Mouse (Mus musculus) adrenal gland, postnatal 10 days (tissue): ENCODE results near the gene Ncor2. TPM values are rescaled to one million over a fixed set of nuclear protein-coding genes. Genes with fewer than 3 reads are reported as not detected.

Source experiments
- DNase-seq: peaks from one replicate; pipeline ENCODE4 v3.0.0; 2021; ENCODE audit warnings: mixed read lengths
- total RNA-seq, 2 experiments: library from RNA; stranded (reverse); gene quantifications; 2 replicates each; pipeline ENCODE4 v1.2.3; 2021

The Ncor2 gene
- total RNA-seq, 2 experiments from 2014 or later = 125 to 153 TPM

DNA sequence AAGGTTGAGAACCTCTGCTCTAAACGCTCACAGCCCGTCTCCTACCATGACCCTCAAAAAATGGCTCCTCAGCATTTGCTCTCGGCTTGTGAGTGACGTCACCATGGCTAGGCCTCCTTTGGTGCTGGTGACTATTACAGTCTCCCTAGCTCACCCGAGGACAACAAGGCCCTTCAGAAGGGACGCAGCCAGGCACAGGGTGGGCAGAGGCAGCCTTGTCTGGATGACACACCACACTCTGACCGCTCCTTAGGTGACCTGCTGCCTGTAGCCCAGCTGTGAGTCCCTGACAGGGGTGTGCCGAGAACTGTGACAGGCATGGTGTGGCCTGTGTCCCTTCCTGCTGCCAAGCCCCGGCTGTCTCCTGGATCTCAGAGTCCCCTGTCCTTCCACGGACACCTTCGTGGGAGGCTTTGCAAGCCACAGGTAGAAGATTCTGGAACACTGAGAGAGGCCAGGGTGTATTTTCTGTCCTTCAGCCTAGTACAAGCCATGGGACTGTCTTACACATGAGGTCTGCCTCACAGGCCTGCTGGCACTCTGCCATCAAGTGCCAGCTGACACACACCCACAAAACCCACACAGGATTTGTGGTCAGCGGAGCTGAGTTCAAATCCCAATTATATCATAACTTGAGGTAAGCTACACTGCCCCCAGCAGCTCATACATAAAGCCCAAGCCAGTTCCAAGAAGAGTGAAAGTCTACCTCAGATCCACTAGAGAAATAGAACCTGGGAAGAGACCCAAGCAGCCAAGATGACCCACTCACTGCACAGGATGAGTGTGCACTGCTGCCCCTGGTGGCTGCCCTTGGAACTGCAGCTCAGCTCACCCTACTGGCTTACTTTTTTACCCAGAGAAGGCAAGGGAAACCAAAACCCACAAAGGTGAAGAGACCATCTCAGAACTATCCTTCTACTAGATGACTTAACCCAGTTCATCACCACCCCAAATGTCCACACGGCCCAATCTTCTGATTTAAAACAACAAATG lies 112.2 kb downstream of the Ncor2 start:
- DNase-seq = peak; percentile 93

DNA sequence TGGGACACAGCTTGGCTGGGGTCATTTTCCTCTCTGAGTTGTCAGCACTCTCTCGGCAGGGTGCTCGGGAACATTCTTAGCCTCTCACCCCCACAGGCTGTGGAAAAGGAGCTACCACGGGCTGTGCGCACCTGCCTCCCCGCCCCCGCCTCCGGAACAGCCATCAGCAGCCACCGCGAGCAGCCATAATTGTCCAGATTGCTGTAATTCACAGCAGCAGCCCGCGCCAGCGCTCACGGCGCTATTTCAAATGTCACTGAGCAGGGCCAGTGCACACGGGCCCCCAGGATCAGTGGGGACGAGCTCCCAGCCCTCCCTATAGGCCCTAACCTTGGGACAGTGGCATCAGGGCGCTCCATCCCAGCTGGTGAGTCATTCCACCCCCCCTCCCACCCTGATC lies 116.0 kb downstream of the Ncor2 start:
- peak; percentile 41 for DNase-seq

DNA sequence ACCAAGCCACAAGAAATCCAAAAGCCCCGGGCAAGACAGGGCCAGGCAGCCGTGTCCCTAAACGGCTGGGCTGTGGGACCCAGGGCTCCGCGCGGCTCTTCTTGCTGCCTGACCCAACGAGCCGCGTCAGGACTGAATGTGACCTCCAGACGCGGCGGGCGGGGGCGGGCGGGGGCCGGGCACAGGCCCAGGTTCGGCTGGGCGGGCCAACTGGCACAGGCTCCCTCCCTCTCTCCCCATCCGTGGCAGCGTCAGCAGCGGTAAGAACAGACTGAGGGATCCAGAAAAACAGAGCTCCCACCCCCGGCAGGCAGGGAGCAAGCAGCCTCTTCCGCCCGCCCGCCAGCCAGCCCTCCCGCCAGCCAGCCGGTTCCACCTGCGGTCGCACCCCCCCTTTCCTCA lies 120.8 kb downstream of the Ncor2 start:
- DNase-seq = peak; percentile 92

DNA sequence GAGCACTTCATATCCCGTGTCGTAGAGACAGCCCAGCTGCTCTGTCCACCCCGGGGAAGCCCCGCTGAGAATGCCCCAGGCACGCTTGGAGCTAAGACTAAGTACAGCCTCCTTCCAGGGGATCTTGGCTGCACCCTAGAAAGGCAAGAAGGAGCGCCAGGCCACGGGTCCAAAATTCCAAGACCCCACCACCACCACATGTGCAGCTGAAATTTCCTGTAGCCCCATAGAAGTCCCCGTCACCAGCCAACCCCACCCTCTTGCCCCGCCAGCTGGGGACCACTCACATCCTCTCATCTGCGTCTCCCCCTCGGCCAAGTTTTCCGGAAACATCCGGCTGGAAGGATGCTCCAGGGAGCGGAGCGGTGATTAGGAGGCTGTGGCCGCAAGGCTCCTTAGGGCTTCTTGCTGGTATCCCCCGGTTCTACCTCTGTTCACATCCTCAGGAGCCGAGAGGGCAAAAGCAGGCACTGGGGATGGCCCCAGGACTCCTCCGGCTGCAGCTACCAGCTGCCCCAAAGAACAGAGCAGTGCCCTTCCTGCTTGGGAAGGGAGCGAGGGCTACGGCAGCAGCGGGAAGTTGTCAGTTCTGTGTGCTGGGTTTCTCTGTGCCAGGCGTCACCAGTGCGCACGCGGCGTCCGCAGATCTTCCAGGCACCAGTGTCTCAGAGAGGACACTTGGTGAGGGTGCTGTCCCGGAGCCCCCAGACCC lies 121.3 kb downstream of the Ncor2 start:
- DNase-seq = peak; percentile 44

DNA sequence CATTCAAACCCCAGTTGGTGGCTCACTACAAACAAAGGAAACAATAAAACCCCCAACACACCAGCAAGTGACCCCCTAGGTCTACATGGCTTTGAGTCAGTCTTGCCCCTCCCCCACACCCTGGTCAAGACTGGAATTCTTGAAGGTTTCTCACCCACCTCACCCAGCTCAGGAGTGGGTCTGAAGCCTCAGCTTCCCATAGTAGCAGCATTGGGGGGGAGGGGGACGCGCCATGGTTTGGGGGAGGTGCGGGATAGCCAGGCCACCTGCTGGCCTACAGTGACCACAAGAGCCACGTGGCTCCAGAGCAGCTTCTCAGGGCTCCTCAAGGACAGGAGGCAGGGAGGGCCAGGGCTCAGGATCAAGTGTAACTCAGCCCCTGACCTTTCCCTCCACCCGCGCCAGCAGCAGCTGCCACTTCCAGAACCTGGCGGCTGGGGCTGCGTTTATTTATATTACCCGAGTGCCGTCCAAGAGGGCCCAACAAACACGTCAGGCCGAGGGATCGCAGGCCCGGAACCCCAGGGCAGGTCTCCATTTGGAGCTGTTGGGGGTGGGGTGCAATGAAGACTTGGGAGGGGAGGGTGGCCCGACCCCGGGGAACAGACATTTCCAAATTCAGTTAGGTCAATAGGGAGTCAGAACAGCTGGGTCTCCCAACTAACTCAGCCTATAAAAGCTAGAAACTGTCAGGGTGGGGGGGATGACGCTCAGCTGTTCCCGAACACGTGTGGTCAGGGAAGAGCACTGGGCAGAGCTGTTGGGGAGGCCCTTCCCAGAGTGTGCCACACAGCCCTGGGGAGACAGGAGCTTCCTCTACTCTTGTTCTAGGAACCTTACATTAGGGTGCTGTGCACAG lies 122.1 kb downstream of the Ncor2 start:
- peak; percentile 83 for DNase-seq

DNA sequence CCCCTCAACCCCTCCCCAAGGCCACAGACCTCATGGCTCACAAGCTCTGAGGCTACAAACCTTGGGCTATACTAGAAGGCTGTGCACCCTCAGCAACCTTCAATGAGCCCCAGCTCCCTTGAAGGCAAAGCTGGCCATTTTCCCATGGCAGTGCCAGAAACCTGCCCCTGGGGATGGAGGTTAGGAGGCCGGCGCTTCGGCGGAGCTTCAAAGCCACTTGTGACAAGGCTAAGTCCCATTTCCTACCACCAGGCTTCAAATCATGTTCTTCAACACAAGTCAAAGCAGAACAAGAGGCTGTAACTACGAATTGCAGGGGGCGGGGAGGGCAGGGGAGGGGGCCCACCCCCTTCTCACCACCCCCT lies 122.7 kb downstream of the Ncor2 start:
- peak; percentile 86 for DNase-seq

DNA sequence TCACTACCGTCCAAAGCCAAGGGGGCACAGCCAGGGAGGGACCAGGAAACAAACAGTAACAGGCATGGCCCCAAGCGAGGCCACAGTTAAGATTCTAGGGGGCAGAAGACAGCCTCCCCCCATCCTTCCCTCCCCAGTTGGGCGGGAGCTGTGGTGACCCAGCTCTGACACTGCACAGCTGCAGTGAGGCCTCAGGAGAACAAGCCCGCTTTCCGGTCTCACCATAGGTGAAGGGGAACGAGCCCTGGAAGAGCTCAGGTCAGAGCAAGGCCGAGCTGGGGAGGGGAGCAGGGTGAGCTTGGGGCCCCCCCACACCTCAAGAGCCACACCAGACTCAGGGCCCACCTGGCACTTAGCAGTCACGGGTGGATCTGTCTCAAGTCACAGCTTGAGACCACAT lies 123.1 kb downstream of the Ncor2 start:
- DNase-seq = no peak

DNA sequence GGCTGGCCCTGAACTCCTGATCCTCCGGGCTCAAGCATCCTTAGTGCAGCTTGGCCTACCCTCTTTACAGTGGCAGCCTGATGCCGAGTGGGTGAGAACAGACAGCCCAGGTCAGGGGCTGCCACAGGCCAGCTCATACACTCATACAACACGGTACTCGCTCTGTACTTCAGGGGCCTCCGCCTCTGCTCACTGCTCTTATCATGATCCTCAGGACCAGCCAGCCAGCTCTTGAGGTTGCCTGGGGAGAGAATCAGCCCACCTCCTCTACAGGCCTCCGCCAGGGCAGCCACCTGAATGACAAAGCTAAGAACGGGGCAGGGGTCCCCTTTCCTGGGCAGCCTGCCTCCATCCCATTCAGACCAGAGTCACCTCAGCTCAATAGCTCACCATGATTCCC lies 125.4 kb downstream of the Ncor2 start:
- no peak for DNase-seq

DNA sequence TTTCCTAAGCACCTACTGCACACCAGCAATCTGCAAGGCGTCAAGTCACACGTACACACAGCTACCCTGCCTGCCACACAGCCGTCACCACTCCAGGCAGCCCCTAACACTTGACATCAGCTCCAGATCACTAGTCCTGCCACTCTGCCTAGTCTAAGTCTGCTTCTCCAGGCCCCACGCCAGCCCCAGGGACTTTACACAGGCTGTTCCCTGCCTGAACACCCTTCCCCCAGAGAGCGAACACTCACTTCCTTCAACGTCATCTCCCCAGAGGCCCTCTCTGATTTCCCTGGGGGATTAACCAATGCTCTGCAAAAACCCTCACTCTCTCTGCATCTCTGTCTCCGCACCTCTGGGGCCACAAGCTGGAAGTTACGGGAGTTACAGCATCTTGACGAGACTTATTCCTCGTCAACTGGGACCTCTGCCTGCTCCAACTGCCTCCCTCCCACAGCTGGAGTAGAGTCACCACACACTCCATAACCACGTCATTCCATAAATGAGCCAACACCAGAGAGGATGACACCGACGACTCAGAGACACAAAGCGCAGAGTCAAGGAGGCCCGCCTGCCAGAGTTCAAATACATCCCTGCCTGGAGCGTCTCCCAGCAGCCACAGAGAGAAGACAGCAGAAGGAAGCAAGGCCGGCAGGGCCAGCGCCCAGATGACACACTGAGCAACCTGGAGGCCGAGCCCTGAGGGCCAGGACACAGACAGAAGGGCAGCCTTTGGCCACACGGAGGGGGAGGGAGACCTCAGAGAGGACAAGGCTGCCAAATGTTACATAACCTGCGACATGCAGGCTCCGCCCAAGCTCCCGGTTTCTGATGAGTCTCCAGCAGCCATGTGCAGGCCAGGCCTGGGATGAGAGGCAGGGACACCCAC lies 126.2 kb downstream of the Ncor2 start:
- DNase-seq = peak; percentile 82

DNA sequence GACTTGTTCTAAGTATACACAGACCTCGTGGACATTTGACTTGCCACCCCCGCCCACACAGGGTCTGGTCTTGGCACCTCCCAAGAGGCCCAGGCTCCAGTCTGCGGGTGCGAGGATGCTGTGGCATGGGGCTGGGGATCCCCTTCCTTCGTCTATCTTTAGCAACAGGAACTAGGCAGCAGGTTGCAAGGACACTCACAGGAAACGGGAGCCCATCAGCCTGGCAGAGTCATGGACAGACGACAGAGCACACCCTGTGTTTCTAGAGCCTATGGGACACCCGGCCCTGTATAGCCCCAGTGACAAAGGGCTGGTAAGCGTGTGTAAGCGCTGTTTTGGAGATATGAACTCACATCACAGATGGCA lies 126.8 kb downstream of the Ncor2 start:
- DNase-seq = no peak

DNA sequence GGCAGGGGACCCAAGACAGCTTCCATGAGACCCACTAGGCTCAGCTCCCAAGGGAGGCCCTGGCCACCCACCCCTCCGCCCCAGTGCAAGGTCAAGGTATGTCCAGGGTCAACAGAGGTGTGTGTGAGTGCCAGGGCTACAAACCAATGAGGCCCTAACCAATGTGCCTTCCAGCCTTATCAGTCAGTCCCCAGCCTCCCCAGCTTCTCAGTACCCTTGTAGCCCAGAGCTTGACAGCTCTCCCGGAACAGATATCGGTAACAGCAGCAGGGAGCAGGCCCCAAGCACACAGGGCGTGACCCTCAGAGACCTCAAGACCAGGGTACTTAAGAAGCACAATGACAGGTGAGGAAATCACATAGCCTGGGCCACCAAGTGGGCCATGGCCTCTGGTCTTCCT lies 129.5 kb downstream of the Ncor2 start:
- no peak for DNase-seq

DNA sequence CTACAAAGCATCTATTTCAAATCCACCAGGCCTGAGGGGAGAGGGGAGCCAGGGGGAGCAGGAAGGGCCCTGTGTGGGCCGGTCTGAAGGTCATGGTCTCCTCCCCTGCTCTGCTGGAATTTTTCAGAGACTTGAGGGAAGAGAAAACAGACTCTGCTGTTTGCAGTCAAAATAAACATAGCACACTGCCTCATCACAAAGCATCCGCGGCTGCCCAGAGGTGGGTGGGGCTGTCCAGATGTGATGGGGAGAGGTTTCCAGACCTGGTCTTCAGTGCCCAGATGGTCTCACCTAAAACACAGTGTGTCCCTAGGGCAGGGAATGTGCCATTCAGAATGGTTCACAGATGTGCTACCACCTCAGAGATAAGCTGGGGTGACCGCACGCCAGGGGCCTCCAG lies 132.6 kb downstream of the Ncor2 start:
- DNase-seq = no peak

DNA sequence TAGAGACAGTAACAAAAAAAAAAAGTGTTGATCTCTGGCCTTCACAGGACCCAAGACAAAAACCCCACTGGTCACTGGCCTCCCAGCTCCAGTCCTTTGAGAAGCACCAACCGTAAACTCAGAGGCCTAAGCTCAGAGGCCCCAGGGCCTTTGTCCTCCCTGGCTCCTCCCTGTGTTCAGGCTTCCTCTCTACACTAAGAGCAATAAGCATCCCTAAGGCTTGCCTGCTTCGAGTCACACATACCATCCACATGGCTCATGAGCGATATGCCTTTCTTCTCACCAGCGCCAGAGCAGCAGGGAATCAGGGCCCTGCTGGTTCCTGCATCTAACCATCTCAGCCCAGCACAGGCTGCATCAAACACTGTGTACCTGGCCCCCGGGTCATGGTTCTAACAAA lies 133.8 kb downstream of the Ncor2 start:
- DNase-seq = no peak

DNA sequence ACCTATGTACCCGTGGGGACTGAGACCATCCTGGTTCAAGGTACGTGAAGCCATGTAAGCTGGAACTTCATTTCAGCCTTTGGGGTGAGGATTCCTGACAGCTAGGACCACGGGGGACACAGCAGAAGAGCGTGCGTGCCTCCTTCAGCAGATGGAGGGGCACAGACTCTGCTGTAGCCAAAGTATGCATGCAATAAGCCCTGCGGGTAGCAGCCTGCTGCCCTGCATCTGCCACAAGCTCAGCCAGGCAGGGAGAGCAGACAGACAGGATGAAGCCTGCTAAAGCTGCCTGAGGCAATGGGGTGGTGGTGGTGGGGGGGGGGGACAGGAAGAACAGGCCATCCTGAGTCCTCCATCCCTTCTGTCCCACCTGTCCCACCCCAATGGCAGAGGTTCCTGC lies 135.6 kb downstream of the Ncor2 start:
- DNase-seq = no peak

DNA sequence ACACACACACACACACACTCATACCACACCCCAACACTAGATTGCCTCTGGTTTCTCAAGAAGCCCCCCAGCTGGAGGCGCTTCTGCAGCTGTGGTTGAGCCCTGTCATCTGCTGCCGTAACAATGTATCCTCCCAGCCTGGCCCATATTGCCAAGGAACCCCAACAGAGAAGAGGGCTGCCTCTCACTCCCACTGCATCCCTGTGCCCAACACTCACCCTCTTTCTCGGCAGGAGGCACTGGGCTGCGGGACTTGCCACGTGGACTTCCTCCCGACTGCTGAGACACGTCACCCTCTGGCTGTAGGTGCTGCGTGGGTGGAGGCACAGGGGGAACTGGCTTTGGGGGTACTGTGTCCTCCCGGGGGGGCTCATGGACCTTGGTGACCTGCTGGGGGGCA lies 137.4 kb downstream of the Ncor2 start:
- no peak for DNase-seq

DNA sequence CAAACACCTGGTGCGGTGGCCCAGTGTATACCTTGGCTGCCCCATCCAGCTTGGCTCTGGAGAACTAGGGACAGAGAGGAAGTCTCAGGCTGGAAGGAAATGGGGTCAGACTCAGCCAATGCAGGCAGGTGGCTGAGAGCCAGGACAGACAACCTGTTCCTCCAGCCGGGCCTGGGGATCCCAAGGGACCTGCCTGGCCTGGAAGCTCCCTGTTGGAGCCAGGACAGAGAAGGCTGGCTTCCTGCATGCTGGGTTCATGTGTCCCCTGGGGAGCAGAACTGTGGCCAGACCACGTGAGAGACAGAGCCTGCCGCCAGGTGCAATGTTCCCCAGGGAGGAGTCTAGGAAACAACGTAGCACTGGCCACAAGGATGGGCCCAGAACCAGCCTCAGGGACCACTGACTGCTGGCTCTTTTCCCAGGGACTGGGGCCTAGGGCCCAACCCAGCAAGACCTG lies 138.9 kb downstream of the Ncor2 start:
- peak; percentile 94 for DNase-seq

DNA sequence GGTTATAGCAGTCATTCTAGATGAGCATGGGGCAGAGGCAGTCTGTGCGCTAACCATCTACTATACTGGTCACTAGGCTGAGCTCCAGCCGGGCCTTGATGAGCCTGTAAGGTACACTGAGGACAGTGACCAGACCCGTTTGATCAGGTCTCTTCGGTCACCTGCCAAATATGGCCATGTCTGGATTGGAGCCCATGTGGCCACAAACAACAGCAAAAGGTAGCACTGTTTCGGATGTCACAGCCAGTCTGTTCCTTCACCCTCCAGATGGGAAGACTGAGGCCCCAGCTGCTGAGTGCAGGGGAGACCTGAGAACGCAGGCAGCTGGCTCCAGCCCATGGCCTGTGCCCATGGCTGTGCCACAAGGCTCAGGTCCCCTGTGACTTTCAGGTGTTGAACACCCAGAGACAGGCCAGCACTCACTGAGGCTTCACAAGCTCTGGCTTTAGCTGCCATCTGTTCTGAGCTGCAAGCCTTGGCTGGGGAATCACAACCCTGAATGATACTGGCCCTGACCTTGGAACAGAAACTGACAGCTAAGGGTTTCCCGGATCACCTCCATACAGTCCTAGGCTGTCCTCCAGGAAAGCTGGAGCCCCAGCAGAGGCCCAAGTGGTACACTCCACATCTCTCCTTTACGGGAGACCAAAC lies 139.5 kb downstream of the Ncor2 start:
- peak; percentile 47 for DNase-seq

DNA sequence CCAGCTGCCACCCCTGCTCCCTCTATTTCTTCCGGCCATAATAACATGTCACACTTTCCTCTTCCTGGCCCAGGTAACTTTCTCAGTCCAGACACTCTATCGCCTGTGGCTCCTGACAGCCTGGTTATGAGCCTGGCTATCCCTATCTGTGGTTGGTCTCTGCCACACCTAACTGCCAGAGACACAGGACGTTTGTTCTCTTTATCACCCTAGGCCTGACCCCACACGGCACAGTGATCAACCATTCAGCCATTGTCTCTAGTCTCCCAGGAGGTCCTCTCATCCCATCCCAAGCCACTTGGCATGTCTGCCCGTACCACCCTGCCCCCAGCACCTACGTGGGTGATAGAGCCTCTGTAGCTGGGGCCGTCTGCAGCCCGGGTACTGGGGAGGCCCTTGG lies 142.5 kb downstream of the Ncor2 start:
- DNase-seq = no peak

DNA sequence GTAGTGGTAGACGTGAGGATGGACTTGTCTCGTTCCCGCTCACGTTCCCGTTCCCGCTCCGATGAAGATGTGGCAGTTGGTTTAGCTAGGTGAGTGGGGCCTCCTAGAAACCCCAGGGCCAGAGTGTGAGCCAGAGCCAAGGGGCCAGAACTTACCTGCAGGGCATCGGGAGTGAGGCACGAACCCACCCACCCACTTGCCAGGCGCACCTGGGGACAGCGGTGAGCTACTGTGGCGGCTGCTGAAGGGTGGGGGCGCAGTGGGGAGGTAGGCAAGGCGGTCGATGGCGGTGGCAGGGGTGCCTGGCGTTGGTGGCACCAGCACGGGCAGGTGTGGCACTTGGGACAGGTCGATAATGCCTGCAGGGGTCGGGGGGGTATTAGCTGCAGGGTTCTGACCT lies 150.1 kb downstream of the Ncor2 start:
- DNase-seq = no peak

DNA sequence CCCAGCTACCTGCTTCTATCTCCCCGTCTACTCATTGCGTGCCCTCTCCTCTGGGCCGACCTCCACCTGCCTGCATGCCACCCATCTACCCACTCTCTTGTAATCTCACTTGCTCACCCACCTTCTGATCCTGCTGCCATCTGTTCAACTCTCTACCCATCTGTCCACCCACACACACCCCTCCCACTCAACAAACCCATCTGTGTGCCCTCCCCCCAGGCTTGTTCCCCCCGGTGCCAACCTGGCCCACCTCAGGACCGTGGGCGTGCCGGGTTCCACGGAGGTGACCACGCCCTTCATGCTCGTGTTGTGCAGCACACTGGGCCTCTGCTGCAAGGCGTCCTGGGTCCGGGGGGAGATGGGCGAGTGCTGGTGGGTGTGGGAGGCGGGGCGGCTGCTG lies 150.6 kb downstream of the Ncor2 start:
- DNase-seq = no peak

DNA sequence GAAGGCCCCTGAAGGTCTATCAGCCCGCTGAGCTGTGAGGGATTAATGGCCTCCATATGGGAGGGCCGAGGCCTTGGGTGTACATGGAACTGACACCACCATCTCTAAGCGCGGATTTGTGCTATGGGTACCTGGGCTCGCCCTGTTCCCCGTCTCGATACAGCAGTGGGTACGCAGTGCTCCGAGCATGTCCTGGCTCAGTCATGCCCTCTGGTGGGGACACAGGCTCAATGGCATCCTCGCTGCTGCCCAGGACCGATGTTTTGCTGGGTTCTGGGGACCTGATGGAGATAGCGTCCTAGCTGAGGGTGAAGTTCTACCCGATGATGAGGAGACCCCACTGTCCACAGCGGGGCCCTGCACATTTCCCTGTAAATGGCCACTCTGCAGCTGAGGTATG lies 155.0 kb downstream of the Ncor2 start:
- DNase-seq = no peak
